Mouse (Mus musculus): ENCODE results near the gene Naaladl2. TPM values are rescaled to one million over a fixed set of nuclear protein-coding genes. Genes with fewer than 3 reads are reported as not detected.

The Naaladl2 gene
- total and polyA plus RNA-seq, 3 experiments = 0.13 TPM; not detected in 2

- Histone ChIP-seq H3K27ac (ENCODE audit: insufficient read depth, low read depth) (no peak overlapping the region), H3K27me3 (replicated peaks) (no peaks in the 10 kb centered on the region), H3K4me1 (ENCODE audit: control insufficient read depth in 1 of 2, insufficient read depth in 2 of 2) (no peaks in the 10 kb centered on the region), H3K4me2 (ENCODE audit: insufficient read depth, low read depth, poor library complexity, severe bottlenecking) (no peak overlapping the region), H3K36me3 (replicated peaks in 1 of 2; ENCODE audit: control insufficient read depth in 1 of 2, insufficient read depth in 1 of 2, low read length in 1 of 2) (no peaks in the 10 kb centered on the region), H3K9me3 (replicated peaks; ENCODE audit: low read length) (peaks cover 39% of the 10 kb centered on the region), H3K4me3 (replicated peaks in 1 of 3; ENCODE audit: low read depth in 2 of 3, low read length in 2 of 3, poor library complexity in 1 of 3) (no peak overlapping the region), H3K79me2 (replicated peaks; ENCODE audit: control insufficient read depth, extremely low read depth, insufficient read depth, poor library complexity, severe bottlenecking) (no peaks in the 10 kb centered on the region), H3K9ac (ENCODE audit: insufficient read depth, low read depth) (no peak overlapping the region)
- in situ Hi-C loops (cut with MboI; ENCODE audit: low pct_ligation_motif_present, low pct_unique_long_range_greater_than_20kb, low sequenced_read_pairs) = no loop called here
- no peak for DNase-seq (ENCODE audit: extremely low read depth)
- TF ChIP-seq NELFE (IDR thresholded peaks at IDR 0.05; ENCODE audit: low read depth, low read length) = no peak
- TF ChIP-seq MXI1 (IDR thresholded peaks at IDR 0.05; ENCODE audit: low read depth, low read length) = no peak
- TF ChIP-seq ZC3H11A (IDR thresholded peaks at IDR 0.05; ENCODE audit: low read depth, low read length) = no peak
- TF ChIP-seq TBP (conservative IDR thresholded peaks at IDR 0.05; ENCODE audit: low read depth, low read length) = no peak
- TF ChIP-seq RCOR1 (conservative IDR thresholded peaks at IDR 0.05; ENCODE audit: low read depth, low read length) = no peak
- TF ChIP-seq RAD21 (IDR thresholded peaks at IDR 0.05; ENCODE audit: low read depth, low read length) = no peak
- no peak for TF ChIP-seq ELF1 (IDR thresholded peaks at IDR 0.05; ENCODE audit: low read depth, low read length)
- no peak for TF ChIP-seq KAT2A (IDR thresholded peaks at IDR 0.05; ENCODE audit: insufficient replicate concordance, low read length)
- TF ChIP-seq HCFC1 (IDR thresholded peaks at IDR 0.05; ENCODE audit: low read depth, low read length) = no peak
- TF ChIP-seq CTCF (conservative IDR thresholded peaks at IDR 0.05 in 1 of 2, IDR thresholded peaks at IDR 0.05 in 1 of 2; ENCODE audit: low read depth in 2 of 2, low read length in 2 of 2) = no peak
- TF ChIP-seq POLR2A (IDR thresholded peaks at IDR 0.05; ENCODE audit: low read depth, low read length) = no peak
- no peak for TF ChIP-seq IRF4 (IDR thresholded peaks at IDR 0.05; ENCODE audit: low read depth, low read length)
- TF ChIP-seq MEF2A (IDR thresholded peaks at IDR 0.05; ENCODE audit: borderline replicate concordance, low read depth, low read length) = no peak
- dilution Hi-C loops (cut with MboI; ENCODE audit: extremely low pct_ligation_motif_present, extremely low pct_unique_long_range_greater_than_20kb, low sequenced_read_pairs) = no loop called here
These were observed 3.2 kb upstream of the Naaladl2 start for GRCm38 (mm10) chr3:25147271-25147670.

DNA sequence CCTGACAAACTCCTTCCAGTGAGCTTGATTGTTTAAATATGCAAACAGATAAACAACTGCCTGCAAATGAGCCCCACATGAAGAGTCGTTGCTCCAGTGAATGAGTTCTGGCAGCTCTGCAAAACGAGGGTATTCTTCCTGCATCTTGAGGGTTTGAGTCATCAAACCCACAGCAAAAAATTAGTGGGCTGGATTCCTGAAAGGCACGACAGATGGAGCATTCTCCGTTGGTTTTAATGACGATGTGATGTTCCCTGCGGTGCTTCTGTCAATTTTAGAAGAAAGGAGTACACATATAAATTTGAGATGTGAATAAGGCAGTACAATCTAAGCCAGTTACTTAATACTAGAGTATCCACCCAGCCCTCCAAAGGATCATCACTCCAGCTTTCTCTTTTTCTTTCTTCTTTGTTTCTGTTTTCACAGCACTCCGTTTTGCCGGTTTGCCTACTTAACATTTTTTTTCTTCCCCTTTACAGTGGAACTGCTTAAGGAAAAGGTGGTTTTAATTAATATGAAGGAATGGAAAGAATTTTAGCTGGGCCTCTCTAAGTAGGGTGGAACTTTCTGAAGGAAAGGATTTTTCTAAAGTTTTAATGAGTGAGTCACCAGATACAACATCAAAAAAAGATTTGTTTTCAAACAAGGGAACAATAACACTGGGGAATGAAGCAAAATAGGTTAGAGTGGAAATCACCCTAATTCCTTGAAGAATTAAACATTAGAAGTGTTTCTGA is 1.1 kb upstream of the Naaladl2 start:
- H3K4me3 ChIP-seq (replicated peaks in 1 of 3; ENCODE audit: low read depth in 2 of 3, low read length in 2 of 3, poor library complexity in 1 of 3) = no peak overlapping the region
- in situ Hi-C loops (cut with MboI; ENCODE audit: low pct_ligation_motif_present, low pct_unique_long_range_greater_than_20kb, low sequenced_read_pairs) (no loop called here), dilution Hi-C loops (cut with MboI; ENCODE audit: extremely low pct_ligation_motif_present, extremely low pct_unique_long_range_greater_than_20kb, low sequenced_read_pairs) (no loop called here)
- no peaks in the 10 kb centered on the region for H3K4me1 ChIP-seq (ENCODE audit: control insufficient read depth in 1 of 2, insufficient read depth in 2 of 2)
- H3K36me3 ChIP-seq (replicated peaks in 1 of 2; ENCODE audit: control insufficient read depth in 1 of 2, insufficient read depth in 1 of 2, low read length in 1 of 2) = no peaks in the 10 kb centered on the region
- H3K27me3 ChIP-seq (replicated peaks) = no peaks in the 10 kb centered on the region
- no peaks in the 10 kb centered on the region for H3K79me2 ChIP-seq (replicated peaks; ENCODE audit: control insufficient read depth, extremely low read depth, insufficient read depth, poor library complexity, severe bottlenecking)
- H3K9ac ChIP-seq (ENCODE audit: insufficient read depth, low read depth) = no peak overlapping the region
- peaks cover 42% of the 10 kb centered on the region for H3K9me3 ChIP-seq (replicated peaks; ENCODE audit: low read length)
- H3K27ac ChIP-seq (ENCODE audit: insufficient read depth, low read depth) = no peak overlapping the region
- DNase-seq (ENCODE audit: extremely low read depth) = no peak
- TF ChIP-seq USF1 (IDR thresholded peaks at IDR 0.05; ENCODE audit: low read depth, low read length) (no peak), MYC (IDR thresholded peaks at IDR 0.05; ENCODE audit: low read depth, low read length) (no peak), SIN3A (IDR thresholded peaks at IDR 0.05; ENCODE audit: low read length) (no peak), KAT2A (IDR thresholded peaks at IDR 0.05; ENCODE audit: insufficient replicate concordance, low read length) (no peak), MEF2A (IDR thresholded peaks at IDR 0.05; ENCODE audit: borderline replicate concordance, low read depth, low read length) (no peak), MXI1 (IDR thresholded peaks at IDR 0.05; ENCODE audit: low read depth, low read length) (no peak), RCOR1 (conservative IDR thresholded peaks at IDR 0.05; ENCODE audit: low read depth, low read length) (no peak), MAX (IDR thresholded peaks at IDR 0.05; ENCODE audit: low read length) (no peak), NELFE (IDR thresholded peaks at IDR 0.05; ENCODE audit: low read depth, low read length) (no peak), CHD1 (IDR thresholded peaks at IDR 0.05; ENCODE audit: low read depth, low read length) (no peak), TCF12 (IDR thresholded peaks at IDR 0.05; ENCODE audit: low read depth, low read length) (no peak), BHLHE40 (IDR thresholded peaks at IDR 0.05; ENCODE audit: low read depth, low read length) (no peak), ZNF384 (IDR thresholded peaks at IDR 0.05; ENCODE audit: low read depth, low read length) (no peak), MAZ (IDR thresholded peaks at IDR 0.05; ENCODE audit: low read depth, low read length) (no peak), UBTF (IDR thresholded peaks at IDR 0.05; ENCODE audit: low read depth, low read length) (no peak), ZC3H11A (IDR thresholded peaks at IDR 0.05; ENCODE audit: low read depth, low read length) (no peak)
- no peak overlapping the region for H3K4me2 ChIP-seq (ENCODE audit: insufficient read depth, low read depth, poor library complexity, severe bottlenecking)

All from CH12.LX (cell line).